Mouse (Mus musculus) adrenal gland, adult (tissue): ENCODE measurements around the gene Gnpat.

Experiments used
- DNase-seq, 2 experiments: peaks; one replicate each; pipeline ENCODE4 v3.0.0; 2022 to 2023; ENCODE audit warnings: low spot score in 1 of 2; ENCODE audit not compliant: inconsistent age in 2 of 2

Gene Gnpat

DNA sequence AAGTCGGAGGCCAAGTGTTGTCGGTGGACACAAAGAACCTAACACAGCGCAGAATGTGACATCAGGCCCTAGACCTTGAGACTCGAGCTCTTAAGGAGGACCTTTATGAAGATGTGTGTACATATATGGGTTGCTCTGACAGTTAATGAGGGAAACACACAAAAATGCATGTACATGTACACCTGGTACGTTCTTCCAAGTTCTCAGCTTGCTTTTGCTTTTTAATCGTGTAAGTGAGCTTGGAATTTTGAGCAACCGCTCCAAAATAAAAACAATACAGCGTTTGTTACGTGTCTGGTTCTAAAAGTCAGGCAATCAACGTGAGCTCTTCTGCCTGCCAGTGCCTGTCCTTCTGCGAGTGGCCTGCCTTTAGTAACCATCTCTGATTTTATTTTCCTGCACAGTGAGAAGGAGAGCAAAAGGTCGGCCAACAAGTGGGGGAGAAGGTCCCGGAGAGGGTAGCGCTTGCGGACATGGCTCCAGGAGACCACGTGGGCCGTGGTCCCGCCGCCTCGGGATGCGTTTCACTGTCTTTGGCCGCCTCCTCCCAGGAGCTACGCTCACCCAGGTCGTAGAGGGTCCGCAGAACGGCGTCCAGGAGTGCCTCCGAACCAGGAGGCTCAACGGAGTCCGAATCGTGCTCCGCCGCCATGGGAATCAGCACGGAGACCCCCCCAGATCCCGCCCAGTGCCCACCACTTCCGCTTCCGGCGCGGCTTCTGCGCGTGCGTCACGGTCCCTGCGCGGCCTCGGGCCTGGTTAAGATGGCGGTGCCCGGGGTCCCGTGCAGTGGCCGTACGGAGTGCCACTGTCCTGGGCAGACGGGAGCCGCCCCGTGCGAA is at the start of gene Gnpat, which contains the start of gene 2810004N23Rik:
Gene Gnpat (plus strand): TSS at position 713 of the 842 bp plus-strand sequence.
Gene 2810004N23Rik (minus strand): TSS at position 800 of the 842 bp plus-strand sequence.
- peak; percentile 95 to 99 for DNase-seq

DNA sequence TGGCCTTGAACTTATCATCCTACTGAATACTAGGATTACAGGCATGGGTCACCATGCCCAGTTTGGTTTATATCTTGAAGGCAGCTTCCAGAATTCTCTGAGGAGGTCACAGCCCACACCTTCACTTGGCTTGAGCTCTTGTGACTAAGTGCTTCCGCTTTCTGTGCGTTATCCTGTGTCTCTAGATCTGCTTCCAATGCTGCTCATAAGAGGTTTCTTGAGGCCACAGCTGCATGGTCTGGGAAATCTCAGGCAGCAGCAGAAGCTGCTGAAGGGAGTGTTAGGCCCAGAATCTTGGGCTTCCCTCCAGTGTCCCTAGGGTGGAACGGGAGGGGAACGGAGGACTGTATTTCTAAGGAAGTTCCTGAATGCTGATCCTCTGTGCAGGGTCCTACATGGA is 49.5 kb upstream of the Gnpat start:
- no peak for DNase-seq

- peak in 1 of 2 experiments; percentile 26 for DNase-seq
Measured at GRCm38 (mm10) chr8:124815870-124816269, 47.0 kb upstream of the Gnpat start.

DNA sequence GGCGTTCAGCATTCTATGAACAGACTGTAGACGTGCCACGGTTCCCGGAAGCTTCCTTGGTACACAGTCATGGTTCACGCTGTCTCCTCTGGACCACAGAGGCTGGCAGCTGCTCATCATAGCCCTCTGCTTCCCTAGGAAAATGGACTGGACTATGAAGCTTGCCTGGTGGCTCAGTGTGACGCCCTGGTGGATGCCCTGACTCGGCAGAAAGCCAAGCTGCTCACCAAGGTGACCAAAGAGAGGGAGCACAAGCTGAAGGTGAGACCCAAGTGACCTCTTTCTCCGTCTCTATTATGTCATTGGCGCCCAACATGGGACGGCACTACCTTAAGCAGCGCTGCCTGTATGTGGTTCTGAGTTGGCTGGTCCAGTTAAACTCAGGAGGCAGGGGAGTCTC is 46.0 kb upstream of the Gnpat start:
- DNase-seq = no peak

- peak in 1 of 2 experiments; percentile 35 for DNase-seq
Measured at GRCm38 (mm10) chr8:124817361-124817760, 45.5 kb upstream of the Gnpat start.

DNA sequence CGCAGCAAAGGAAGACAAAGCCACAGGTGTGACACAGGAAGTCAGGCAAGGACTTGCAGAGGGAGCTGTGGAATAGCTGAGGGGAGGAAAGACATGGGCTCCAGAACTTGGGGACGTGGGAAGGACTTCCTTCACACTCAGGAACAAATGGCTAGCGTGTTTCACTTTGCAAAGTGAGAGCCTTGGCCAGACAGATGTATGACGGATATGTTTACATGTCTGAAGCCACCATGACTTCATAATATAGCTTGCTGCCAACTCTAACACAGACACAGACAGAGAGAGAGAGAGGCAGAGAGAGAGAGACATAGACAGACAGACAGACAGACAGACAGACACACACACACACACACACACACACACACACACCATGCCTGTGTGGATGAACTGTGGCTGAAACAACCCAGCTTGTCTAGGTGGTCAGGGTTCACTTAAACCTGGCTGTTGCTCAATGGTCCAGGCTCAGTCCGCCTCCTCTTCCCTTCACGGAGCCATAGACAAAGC is 43.2 kb upstream of the Gnpat start:
- peak in 1 of 2 experiments; percentile 13 for DNase-seq

DNA sequence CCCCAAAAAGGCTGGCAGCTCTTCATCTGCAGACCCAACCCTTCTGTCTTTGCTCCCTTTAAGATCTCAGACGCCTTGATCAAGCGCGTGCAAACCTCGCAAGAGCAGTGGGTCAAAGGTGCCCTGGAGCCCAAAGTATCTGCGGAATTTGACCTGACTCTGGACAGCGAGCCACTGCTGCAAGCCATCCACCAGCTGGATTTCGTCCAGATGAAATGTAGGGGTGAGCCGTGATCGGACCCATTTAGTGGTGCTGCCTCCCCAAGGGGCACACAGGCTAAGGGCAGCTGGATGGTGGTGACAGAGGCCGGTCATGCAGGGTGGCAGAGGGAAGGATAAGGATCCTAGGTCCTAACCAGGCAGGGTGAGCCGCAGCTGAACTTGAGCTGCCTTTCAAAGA is 42.7 kb upstream of the Gnpat start:
- DNase-seq = peak in 1 of 2 experiments; percentile 37

DNA sequence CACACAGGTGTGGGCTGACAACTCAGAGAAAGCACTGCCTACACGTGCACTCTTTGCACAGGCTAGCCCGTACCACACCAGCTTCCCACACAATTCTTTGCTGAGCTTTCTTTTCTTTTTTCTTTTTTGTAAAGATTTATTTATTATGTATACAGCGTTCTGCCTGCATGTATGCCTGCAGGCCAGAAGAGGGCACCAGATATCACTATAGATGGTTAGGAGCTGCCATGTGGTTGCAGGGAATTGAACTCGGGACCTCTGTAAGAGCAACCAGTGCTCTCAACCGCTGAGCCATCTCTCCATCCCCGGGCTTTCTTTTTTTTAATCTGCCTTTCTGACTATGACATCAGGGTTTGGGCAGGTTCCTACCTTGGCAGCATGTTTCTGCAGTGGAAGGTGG is 39.3 kb upstream of the Gnpat start:
- peak in 1 of 2 experiments; percentile 16 for DNase-seq

- peak; percentile 69 to 87 for DNase-seq
Measured at GRCm38 (mm10) chr8:124826658-124827057, 36.2 kb upstream of the Gnpat start.

- DNase-seq = peak; percentile 57 to 83
Measured at GRCm38 (mm10) chr8:124827387-124827786, 35.4 kb upstream of the Gnpat start.

DNA sequence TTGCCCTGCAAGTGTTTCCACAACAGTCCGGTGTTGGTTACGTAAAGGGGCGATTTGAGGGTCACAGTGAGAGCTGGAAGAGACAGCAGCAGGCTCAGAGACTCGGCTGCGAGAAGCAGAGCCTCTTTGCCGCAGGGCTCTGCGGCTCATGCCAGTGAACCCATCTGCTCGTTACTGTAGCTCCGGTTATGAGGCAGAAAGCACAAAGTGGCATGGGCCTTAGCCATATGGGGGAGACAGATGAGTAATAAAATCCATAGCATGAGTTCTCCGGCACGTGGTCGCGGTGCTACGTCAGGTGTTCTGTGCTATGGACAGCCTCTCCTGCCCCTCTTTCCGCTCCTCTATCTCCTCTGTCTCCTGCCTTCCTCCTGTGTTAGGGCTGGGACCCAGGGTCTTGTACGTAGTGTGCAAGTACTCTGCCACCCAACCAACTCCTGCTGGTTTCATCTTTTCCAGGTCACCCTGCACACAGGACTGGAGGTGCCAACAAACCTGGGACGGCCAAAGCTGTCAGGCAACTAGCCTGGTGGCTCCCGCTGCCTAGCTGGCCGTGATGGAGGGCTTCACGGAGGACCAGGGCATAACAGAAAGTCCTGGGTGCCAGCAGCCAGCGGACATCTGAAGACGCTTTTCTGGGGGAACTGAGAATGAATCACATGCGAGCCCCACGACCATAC is 34.1 kb upstream of the Gnpat start:
- DNase-seq = peak in 1 of 2 experiments; percentile 14

DNA sequence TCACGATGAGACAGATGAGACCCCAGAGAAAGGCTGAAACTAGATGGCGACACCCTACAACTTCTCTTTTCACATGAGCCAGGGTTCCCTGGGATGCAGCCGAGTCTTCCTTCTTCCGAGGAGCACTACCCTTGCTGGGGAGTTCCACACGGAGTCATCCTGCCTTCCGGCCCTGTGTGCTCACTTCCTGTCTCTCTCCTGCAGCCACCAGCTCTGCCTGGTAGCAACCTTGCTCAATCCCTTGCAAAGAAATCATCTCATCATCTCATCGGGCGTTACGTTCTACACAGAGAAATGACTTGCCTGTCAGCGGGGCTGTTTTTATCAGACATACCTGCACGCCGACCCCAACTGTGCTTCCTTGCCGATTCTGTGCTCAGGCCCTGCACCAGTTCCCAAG is 32.8 kb upstream of the Gnpat start:
- DNase-seq = peak in 1 of 2 experiments; percentile 18

GRCm38 (mm10) chr8:124831531-124831930 is 31.3 kb upstream of the Gnpat start:
- peak in 1 of 2 experiments; percentile 28 for DNase-seq

GRCm38 (mm10) chr8:124831941-124832340 is 30.9 kb upstream of the Gnpat start:
- DNase-seq = no peak

DNA sequence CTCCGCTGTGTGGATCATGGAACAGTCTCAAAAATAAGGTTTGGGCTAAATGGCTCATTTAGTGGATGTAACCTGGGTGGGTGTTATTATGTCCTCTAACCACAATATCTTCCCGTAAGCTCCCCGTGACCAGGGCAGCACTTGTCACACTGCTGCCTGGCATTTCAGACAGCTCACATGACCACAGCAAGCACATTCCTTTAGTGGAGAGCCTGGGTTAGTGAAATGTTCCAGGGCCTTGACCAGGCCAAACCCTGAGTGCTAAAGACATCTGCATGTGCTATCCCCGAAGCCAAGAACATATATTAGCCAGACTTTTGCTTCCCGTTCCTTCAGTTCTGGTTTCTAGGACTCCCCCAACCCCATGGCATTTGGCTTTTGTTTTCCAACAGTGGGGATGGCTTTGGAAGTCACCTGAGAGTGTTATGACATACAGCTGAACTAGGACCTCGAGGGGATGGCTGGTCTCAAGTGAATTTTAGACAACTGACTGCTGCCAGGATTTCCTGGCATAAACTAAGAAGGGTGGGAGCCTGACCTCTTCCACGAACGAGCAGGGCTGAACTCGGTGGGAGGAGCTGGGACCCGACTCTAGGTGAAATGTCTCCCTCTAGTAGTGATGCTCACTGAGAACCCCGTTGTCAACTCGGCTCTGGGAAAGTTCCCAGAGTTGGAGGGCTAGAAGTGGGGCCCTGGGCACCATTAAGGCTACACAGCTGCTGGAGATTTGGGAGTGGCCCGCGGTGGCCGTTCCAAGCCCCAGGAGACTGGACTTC is 29.2 kb upstream of the Gnpat start:
- DNase-seq = peak in 1 of 2 experiments; percentile 48

- DNase-seq = no peak
Measured at GRCm38 (mm10) chr8:124835848-124836247, 27.0 kb upstream of the Gnpat start.

- no peak for DNase-seq
Measured at GRCm38 (mm10) chr8:124836273-124836672, 26.6 kb upstream of the Gnpat start.

DNA sequence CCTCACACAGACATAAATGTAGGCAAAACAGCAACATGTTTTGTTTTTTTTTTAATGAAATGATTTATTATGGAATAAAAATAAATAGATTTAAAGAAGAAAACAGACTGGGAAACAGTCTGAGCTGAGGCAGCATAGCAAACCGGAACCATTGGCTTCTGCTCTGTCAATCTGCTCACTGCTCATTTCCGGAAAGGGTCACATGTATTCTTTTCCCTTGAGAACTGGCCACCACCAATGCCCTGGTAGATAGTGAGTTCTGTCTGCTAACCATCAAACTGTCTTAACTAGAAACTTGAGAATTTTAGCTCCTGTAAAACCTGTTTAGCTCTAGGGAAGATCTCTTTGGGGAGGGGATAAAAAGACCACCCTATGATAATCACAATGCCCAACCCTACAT is 25.9 kb upstream of the Gnpat start:
- DNase-seq = no peak

- DNase-seq = no peak
Measured at GRCm38 (mm10) chr8:124837956-124838355, 24.9 kb upstream of the Gnpat start.

DNA sequence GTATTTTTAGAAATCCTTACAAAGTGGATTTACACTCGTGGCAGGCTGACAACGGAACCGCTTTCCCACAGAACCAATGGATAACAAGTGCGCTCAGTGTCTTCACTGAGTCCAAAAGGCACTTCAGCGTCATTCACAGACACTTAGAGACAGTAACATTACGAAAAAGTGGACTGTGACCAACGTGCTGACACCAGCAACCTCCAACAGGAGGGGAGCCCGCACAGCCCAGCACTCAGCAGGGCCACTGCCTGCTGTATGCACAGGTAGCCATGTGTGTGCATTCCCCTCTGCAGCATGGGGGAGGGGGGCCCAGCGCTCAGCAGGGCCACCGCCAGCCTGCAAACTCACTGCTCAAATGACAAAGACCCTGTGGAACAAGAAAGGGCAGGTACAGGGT is 23.5 kb upstream of the Gnpat start:
- no peak for DNase-seq

DNA sequence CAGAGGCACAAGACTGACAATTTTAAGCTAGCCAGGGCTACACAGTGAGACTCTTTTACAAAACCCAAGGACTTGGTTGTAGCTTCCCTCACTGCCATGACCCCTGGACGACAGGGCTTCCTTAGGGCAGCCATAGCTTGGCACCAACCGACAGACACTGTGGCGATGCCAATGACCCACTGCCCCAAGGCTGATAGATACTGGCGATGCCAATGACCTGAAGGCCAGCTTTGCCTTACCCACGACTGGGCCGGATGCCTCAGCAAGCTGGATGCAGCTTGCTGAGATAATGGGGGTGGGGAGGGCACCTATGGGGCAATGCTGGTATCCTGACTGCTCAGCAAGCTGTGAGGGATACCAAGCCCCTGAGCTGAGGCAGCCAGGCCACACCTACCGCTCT is 21.9 kb upstream of the Gnpat start:
- no peak for DNase-seq
